Mouse (Mus musculus): Measurements from ENCODE around the gene Rab2b. TPM values are rescaled to one million over a fixed set of nuclear protein-coding genes. Genes with fewer than 3 reads are reported as not detected.

The Rab2b gene
- 19.7 TPM for polyA plus RNA-seq (2017; shearing (Covaris generic))

DNA sequence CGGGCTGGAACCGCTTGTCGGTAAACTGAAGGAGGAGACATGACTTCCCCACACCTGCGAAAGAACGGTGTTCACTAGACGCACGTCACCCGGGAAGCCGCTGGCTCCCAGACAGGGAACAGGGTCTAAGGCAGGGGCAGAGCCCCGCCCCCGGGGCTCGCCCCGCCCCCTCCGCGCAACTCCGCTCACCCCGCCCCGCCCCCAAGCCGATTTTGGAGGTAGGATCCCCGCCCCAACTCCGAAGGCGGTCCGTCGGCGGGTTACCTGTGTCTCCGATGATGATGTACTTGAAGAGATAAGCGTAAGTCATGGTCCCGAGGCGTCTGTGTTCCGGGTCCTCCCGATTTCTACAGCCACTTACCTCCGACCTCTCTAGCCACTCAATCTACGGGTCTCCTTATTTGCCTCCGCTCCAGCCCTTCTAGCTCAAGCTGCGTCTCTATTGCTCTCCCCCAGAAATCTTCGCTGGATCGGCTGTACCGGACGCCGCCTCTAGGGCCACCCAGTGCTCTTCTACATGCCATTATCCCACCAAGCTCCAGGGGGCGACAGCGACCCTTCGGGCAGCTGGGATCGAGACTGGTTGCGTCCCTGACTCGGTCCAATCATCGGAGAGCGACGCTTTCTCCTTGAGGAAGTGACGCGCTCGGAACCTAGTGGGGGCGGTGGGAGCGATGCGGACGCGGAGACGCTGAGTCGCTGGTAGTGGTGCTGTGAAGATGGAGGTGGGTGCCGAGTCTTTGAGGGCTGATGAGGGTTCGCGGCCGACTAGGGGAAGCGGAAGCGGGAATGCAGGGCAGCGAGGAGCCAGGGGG is at the start of gene Rab2b, which contains the start of gene Tox4:
Gene Rab2b, minus strand, starts transcription at position 614 of the 815 bp plus-strand sequence.
Gene Tox4, plus strand, starts transcription at position 215 of the 815 bp plus-strand sequence.

DNA sequence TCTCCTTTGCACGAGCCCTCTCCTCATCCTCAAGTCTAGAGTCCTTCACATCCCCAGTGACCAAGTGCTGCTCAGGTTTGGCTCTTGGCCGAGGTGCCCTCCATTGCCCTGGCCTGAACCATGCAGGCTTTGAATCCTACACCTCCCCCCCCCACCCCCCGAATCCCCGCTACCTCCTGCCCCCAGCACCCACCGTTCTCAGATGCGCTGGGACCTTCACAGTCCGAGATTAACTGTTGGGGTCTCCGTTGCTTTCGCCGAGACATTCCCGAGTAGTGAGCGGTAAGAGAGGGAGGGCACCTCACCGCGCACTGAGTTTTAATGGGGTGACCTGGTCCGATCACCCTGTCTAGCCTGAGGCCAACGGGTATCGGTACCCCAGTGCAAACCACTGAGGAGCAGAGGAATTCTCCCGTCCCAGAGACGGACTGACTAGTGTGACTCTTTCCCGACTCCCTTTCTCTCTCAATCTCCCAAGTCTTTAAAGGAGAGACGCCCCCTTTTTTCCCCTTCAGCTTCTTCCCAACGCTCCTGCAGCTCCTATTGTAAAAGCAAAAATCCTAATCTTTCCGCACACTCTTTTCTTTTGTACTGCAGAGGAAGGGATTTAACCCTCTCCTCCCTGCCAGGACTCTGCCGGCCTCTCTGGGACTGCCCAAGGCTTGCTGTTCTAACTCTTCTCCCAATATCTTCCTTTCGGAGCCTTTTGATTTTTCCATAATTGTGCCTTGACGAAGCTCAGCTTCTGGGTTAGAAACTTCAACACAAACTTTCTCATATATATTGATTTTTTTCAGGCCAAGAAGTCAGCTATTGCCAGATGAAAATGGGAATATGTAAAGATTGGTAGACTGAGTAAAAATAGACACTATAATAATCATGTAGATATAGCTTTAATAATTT is 48.8 kb upstream of the Rab2b start, which contains the start of gene Sall2:
Gene Sall2, minus strand, starts transcription at position 853 of the 903 bp plus-strand sequence.

DNA sequence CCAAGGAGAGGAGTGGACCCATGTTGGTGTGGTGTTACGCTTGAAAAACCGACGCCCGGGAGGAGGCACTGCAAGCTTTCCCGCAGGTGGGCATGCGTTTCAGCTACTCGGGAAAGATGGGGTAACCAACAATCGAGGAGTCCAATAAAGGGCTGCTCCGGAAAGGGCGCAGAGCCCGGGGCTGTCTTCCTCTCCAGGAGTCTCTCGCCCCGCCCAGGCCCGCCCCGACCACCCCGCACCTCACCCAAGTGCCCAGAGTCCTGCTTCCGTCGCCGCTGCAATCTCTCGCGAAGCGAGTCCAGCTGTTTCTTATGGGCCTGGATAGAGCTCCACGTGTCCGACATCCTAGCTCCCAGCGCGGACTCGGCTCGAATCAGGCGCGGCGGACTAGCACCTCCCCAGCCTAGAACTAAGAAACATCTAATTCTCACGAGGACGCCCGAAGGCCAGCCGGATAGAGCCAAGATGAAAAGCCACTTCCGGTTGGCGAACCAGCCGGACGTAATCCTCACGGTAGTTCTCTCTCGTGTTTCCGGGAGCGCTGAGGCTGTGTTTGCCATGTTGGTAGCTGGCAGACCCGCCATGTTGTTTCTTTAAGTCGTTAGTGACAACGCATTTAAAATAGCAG is 25.4 kb upstream of the Rab2b start, which contains the start of gene Mettl3:
Gene Mettl3, minus strand, starts transcription at position 485 of the 628 bp plus-strand sequence.

DNA sequence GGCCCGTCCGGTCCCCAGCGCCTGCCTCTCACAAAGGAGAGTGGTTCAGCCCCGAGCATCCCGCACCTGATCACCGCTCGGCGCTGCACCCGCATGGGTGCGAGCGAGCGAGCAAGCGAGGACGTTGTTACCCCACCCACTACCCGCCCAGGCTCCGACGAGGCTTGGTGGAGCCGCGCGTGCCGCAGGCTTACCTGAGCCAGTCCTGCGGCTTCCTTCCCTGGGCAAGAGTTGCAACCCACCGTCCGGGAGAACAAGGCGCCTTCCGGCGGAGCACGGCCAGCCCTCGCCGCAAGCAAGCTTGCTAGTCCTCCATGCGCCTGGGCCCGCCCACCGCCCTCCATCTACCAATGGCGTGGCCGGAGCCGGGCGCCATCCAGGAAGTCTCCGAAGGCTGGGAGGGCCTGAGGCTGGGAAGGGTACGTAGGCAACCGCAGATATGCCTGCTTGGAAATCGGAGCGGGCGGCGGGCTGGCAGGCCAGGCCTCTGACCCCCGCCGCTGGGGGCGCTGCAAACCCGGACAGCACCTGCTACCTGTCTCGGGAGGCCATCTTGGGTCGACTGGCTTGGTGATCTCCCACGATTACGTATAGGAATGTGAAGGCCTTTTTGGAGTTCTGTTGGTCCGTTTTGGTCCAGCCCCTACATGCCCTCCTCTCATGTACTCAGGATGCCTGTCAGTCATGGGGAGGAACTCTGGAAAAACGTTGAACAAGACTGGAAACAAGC is 21.7 kb downstream of the Rab2b start, which contains the start of gene Chd8:
Gene Chd8, minus strand, starts transcription at position 297 of the 730 bp plus-strand sequence.

Other genes with a start within 250 kb of the Rab2b start
- gene Olfr221, start 237.1 kb downstream of the Rab2b start, polyA plus RNA-seq (2017; shearing (Covaris generic)): not detected
- gene Hnrnpc, start 175.5 kb downstream of the Rab2b start, polyA plus RNA-seq (2017; shearing (Covaris generic)): 433 TPM
- gene Rpgrip1, start 168.8 kb downstream of the Rab2b start, polyA plus RNA-seq (2017; shearing (Covaris generic)): 4.6 TPM
- gene Supt16, start 82.1 kb downstream of the Rab2b start, polyA plus RNA-seq (2017; shearing (Covaris generic)): 20.1 TPM
- 36.3 TPM for gene Chd8, start 21.8 kb downstream of the Rab2b start, polyA plus RNA-seq (2017; shearing (Covaris generic))
- 89.2 TPM for gene Tox4, start 399 bp downstream of the Rab2b start, polyA plus RNA-seq (2017; shearing (Covaris generic))
- 71.0 TPM for gene Mettl3, start 25.6 kb upstream of the Rab2b start, polyA plus RNA-seq (2017; shearing (Covaris generic))
- 4.3 TPM for gene Sall2, start 49.2 kb upstream of the Rab2b start, polyA plus RNA-seq (2017; shearing (Covaris generic))
- gene Olfr1513, start 76.9 kb upstream of the Rab2b start, polyA plus RNA-seq (2017; shearing (Covaris generic)): not detected
- gene Olfr1512, start 99.6 kb upstream of the Rab2b start, polyA plus RNA-seq (2017; shearing (Covaris generic)): not detected
- not detected for gene Olfr1511, start 117.8 kb upstream of the Rab2b start, polyA plus RNA-seq (2017; shearing (Covaris generic))
- gene Olfr1510, start 134.8 kb upstream of the Rab2b start, polyA plus RNA-seq (2017; shearing (Covaris generic)): not detected
- gene Olfr1509, start 163.4 kb upstream of the Rab2b start, polyA plus RNA-seq (2017; shearing (Covaris generic)): not detected
- not detected for gene Olfr1508, start 187.9 kb upstream of the Rab2b start, polyA plus RNA-seq (2017; shearing (Covaris generic))
- gene Olfr1507, start 216.2 kb upstream of the Rab2b start, polyA plus RNA-seq (2017; shearing (Covaris generic)): not detected